Mouse (Mus musculus): Measurements from ENCODE around the gene Hexb.

- TF ChIP-seq CTCF (IDR thresholded peaks at IDR 0.05; ENCODE audit: extremely low read depth, insufficient read depth, insufficient read length, insufficient replicate concordance), result no peak
- TF ChIP-seq POLR2A (IDR thresholded peaks at IDR 0.05; ENCODE audit: low read depth, low read length), result no peak
Measured at GRCm38 (mm10) chr13:97199123-97199522, 966 bp upstream of the Hexb start.

Measured in spleen, adult 2 months (tissue).